Mouse (Mus musculus): ENCODE measurements at regions not wholly inside any gene's neighbourhood (a gene's known extent, or its start where the extent isn't known, plus 50 kb on each side); places are given as distances from the start of the nearest gene placed in this dataset.
"Not testable (repeated sequence)": the region's sequence is repeated elsewhere in the genome, so short reads cannot be mapped to it uniquely, and the experiment has no call there.

DNA sequence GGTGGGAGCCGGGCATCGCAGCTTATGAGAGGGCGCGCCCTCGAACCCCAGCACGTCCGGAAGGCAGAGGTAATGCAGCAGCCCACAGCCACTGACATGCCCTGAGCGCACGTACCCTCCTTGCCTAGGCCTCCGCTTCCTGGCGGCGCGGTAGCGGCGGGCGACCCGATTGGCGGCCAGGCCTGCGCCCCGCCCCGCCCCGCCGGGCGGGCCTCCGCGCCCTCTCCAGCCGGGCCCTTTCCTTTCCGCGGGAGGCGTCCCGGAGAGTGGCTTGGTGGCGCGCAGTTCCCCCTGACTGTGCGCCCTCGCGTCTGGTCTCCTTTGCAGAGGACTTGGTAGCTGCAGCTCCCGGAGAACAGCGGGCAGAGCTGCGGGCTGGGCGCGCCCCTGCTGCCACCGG, 461.1 kb downstream of the Gm21863 start:
- DNase-seq (ENCODE audit: low spot score in 2 of 2), result not testable (repeated sequence)

DNA sequence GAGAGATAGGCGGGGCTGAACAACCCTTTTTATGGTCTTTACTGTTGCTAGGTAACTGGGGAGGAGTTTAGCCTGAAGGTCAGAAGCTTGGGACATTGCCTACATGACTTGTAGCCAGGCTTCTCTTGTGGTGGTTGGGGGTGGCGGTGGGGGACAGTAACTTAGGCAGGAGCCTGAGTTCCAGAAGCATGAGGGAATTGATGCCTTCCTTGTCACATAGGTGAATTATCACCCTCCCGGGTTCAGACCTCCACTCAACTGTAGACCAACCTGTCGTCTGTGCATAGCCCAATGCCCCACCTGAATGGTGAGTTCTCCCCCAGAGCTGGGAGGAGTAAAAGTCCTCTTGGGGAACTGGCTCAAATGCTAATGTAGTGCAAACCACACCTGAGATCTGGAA, 472.1 kb downstream of the Gm21863 start:
- DNase-seq (ENCODE audit: low spot score in 2 of 2), result not testable (repeated sequence)

DNA sequence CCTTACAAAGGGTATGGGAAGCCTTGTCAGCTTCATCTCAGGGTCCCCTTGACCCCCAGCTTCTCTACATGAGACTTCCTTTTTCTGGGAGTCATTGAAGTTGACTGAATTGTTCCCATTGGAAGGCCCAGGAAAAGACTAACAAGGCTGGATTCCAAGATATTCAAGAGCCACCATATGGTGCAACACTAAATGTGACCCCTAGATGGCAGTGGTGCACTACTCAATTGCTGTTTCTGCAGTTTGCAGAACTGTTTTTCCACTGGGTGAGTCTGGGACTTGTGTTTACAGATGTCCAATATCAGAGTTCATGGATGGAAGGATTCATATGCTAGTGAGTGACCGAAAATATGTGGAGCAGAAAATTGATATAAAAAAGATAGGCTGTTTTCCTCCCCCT, 510.3 kb downstream of the Gm21863 start:
- DNase-seq (ENCODE audit: low spot score in 2 of 2), result peak in 1 of 2 experiments; percentile 3
